Mouse (Mus musculus) erythroblast, embryonic 14.5 days (primary cell): ENCODE data around the gene Tiam2.

Experiments used
- GATA1 ChIP-seq: IDR thresholded peaks from 2 replicates; pipeline ENCODE4 v1.6.1; 2012; ENCODE audit warnings: low read length, inconsistent platforms, mixed read lengths
- TAL1 ChIP-seq: IDR thresholded peaks from 3 replicates; pipeline ENCODE4 v1.6.1; 2012; ENCODE audit warnings: low read length, inconsistent platforms, mixed read lengths

DNA sequence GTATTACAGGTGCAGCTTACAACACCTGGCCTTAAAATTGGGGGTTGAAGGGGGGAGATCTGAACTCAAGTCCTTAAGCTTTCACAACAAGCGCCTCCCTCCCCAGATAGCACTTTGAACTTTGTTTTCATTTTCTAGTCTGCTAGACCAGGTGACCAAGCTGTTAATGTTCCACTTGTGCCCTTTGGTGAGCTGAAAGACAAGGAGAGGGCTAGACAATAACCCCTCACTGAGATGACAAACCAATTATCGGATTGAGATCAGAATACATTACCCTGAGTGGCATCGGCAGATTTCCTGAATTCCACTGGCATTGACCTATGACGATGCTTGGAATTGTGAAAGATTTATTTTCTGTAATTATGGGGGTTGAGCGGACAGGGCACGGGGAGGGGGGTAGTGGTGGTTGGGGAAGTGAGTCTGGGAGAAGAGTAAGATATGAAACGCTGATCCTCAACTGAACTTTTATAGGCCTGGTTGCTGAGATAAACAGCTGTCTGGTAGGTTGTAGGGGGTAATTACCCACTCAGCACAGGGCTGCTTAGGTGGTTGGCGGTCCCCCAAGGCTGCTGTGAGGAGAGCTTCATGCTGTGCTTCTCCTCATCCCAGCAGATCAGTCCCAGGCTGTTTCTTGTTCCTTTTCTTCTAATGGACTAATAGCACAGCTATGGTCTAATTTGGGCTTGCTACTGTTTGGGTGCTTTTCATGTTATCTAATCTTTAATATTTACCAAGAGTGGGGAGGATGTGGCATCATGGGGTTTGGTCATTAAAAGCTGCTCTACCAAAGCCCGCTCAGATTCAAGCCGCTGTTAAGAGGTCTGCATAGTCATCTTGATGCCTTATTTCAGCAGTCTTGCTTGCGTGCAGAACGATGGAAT, 161.6 kb downstream of the Tiam2 start:
- no peak for TF ChIP-seq GATA1
- TF ChIP-seq TAL1 = no peak
